Mouse (Mus musculus) urinary bladder, adult 2 months (tissue): ENCODE results near the gene Olfr27. TPM values are rescaled to one million over a fixed set of nuclear protein-coding genes. Genes with fewer than 3 reads are reported as not detected.

Experiments
- DNase-seq: peaks from one replicate; pipeline ENCODE4 v3.0.0; 2022; ENCODE audit warnings: low spot score
- polyA plus RNA-seq: library from polyadenylated mRNA; depleted of rRNA; stranded (reverse); fragments of >200 nt; gene quantifications from 2 replicates; pipeline ENCODE4 v1.2.3, GENCODE M21; 2012; rRNA removed

Gene Olfr27
- polyA plus RNA-seq, result not detected in 2 replicates

DNA sequence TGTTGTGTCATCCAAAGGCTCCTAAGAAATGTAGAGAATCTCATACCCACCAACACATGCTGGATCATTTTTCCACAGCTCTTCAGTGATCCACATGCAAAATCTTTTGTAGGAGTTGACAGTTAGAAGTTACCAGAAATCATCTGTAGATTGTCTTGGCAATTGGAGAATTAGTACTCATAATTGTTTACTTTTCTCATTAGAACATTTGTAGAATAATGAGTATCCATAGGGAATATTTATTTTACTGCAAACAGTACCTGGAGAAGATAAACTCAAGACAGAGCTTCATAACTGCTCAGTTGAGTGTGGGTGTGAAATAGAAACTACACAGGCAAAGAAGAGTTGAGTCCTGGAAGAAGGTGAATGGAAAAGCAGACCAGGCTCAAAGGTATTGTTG lies at the start of gene Olfr27:
Olfr27 (plus strand) TSS at position 301 of the 400 bp plus-strand sequence.
- no peak for DNase-seq

GRCm38 (mm10) chr9:39078787-39079186 lies 49.1 kb upstream of the Olfr27 start, which contains the start of gene Olfr938:
Gene Olfr938 (minus strand): TSS chr9:39078887.
- no peak for DNase-seq

GRCm38 (mm10) chr9:39127326-39127725 lies 605 bp upstream of the Olfr27 start:
- no peak for DNase-seq

DNA sequence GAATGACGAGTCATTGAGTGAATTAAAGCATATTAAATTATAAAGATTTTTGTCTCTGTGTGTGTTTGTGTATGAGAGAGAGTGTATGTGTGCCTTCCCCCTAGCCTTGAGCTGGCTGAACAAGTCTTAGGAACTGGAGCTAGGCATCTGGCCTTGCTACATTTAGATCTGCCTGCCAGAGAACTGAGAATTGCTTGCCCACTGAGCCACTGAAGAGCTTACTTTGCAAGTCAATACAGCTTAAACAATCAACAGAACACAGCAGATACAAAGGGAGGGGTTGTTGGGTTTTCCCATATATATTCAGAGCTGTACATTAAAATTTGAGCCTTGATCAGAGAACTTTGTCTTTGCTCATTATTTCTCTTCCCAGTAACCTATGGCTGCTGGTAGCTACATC lies 24.5 kb downstream of the Olfr27 start:
- no peak for DNase-seq

GRCm38 (mm10) chr9:39166004-39166403 lies 38.1 kb downstream of the Olfr27 start, which contains the start of gene Olfr943:
Gene Olfr943 (plus strand): TSS chr9:39166304.
- DNase-seq, result no peak

Other genes starting within 250 kb of the Olfr27 start
- not detected in 2 replicates for gene Olfr930, start 198.3 kb upstream of the Olfr27 start, polyA plus RNA-seq
- not detected in 2 replicates for gene Olfr933, start 155.8 kb upstream of the Olfr27 start, polyA plus RNA-seq
- gene Olfr934, start 139.8 kb upstream of the Olfr27 start, polyA plus RNA-seq, result not detected in 2 replicates
- not detected in 2 replicates for gene Olfr935, start 128.4 kb upstream of the Olfr27 start, polyA plus RNA-seq
- not detected in 2 replicates for gene Olfr146, start 104.8 kb upstream of the Olfr27 start, polyA plus RNA-seq
- gene Olfr937, start 63.2 kb upstream of the Olfr27 start, polyA plus RNA-seq, result not detected in 2 replicates
- not detected in 2 replicates for gene Olfr938, start 49.2 kb upstream of the Olfr27 start, polyA plus RNA-seq
- not detected in 2 replicates for gene Olfr943, start 38.2 kb downstream of the Olfr27 start, polyA plus RNA-seq
- gene Olfr944, start 73.8 kb downstream of the Olfr27 start, polyA plus RNA-seq, result not detected in 2 replicates
- gene Olfr1537, start 121.9 kb downstream of the Olfr27 start, polyA plus RNA-seq, result not detected in 2 replicates
- not detected in 2 replicates for gene Olfr945, start 148.7 kb downstream of the Olfr27 start, polyA plus RNA-seq
- gene Olfr948, start 197.9 kb downstream of the Olfr27 start, polyA plus RNA-seq, result not detected in 2 replicates